Mouse (Mus musculus) embryonic facial prominence, embryonic 14.5 days (tissue): Measurements from ENCODE around the gene Adcy9. TPM values are rescaled to one million over a fixed set of nuclear protein-coding genes. Genes with fewer than 3 reads are reported as not detected.
A peak's percentile ranks its signal among the peaks of the same experiment; 100 is the strongest.

Experiments
- ATAC-seq: fragments of 200-750 bp; cut with Nextera tagmentation; 2 replicates; pipeline ENCODE4 v1.8.0; 2017; ENCODE audit warnings: low read depth, moderate number of reproducible peaks, moderate TSS enrichment
- DNase-seq: peaks from one replicate; pipeline ENCODE4 v3.0.0-alpha.2; 2015; ENCODE audit warnings: low spot score
- H3K27ac ChIP-seq: fragments of 300-500 bp; sonication (generic); replicated peaks from 2 replicates; pipeline ENCODE4 v1.5.1; 2014; ENCODE audit warnings: low read depth, mild to moderate bottlenecking, low read length, moderate library complexity
- H3K27me3 ChIP-seq: fragments of 300-500 bp; sonication (generic); replicated peaks from 2 replicates; pipeline ENCODE4 v1.6.1; 2014; ENCODE audit warnings: low read length; ENCODE audit not compliant: control insufficient read depth, insufficient read depth
- H3K36me3 ChIP-seq: fragments of 300-500 bp; sonication (generic); 2 replicates; pipeline ENCODE4 v1.6.1; 2014; ENCODE audit warnings: low read length, mixed read lengths; ENCODE audit not compliant: control insufficient read depth, insufficient read depth
- H3K4me1 ChIP-seq: fragments of 300-500 bp; sonication (generic); 2 replicates; pipeline ENCODE4 v1.6.1; 2014; ENCODE audit warnings: antibody characterized with exemption, low read length; ENCODE audit not compliant: control insufficient read depth, insufficient read depth
- H3K4me2 ChIP-seq: fragments of 300-500 bp; sonication (generic); 2 replicates; pipeline ENCODE4 v1.6.1; 2014; ENCODE audit warnings: low read depth, mild to moderate bottlenecking, low read length, moderate library complexity, mixed read lengths
- H3K4me3 ChIP-seq: fragments of 300-500 bp; sonication (generic); 2 replicates; pipeline ENCODE4 v1.5.1; 2014; ENCODE audit warnings: low read depth, mild to moderate bottlenecking, low read length
- H3K9ac ChIP-seq: fragments of 300-500 bp; sonication (generic); 2 replicates; pipeline ENCODE4 v1.6.1; 2014; ENCODE audit warnings: low read depth, mild to moderate bottlenecking, low read length, moderate library complexity, mixed read lengths
- H3K9me3 ChIP-seq: fragments of 300-500 bp; sonication (generic); 2 replicates; pipeline ENCODE4 v1.6.1; 2016; ENCODE audit warnings: low read length; ENCODE audit not compliant: control insufficient read depth
- WGBS: fragments of 180-500 bp; shearing (Covaris S2); extraction: QIAGEN DNeasy Blood & Tissue Kit; methylation state at CpG from one replicate; pipeline ENCODE4 v1.1.7; 2014; 5-methylcytosine and 5-hydroxymethylcytosine counted together
- polyA plus RNA-seq: library from polyadenylated mRNA; unstranded; fragments of >200 nt; fragmentation: Nextera tagmentation; extraction: Ambion mirVana; gene quantifications from 2 replicates; pipeline ENCODE4 v1.2.1, GENCODE M21; 2014

Adcy9 gene
- polyA plus RNA-seq, 1 experiment from 2014 or later = 3.5 TPM

- ATAC-seq = no peak
- Histone ChIP-seq H3K9ac (no peak overlapping the region), H3K9me3 (no peaks in the 10 kb centered on the region), H3K4me1 (no peaks in the 10 kb centered on the region), H3K4me2 (no peak overlapping the region), H3K4me3 (no peak overlapping the region), H3K27ac (no peak overlapping the region), H3K27me3 (no peaks in the 10 kb centered on the region), H3K36me3 (no peaks in the 10 kb centered on the region)
- 58% methylated on average over 2 of the region's 2 CpGs for WGBS
- no peak for DNase-seq
Measured at GRCm38 (mm10) chr16:4312018-4312417, 108.3 kb downstream of the Adcy9 start.

GRCm38 (mm10) chr16:4311608-4312007 lies 108.7 kb downstream of the Adcy9 start:
- Histone ChIP-seq H3K27me3 (no peaks in the 10 kb centered on the region), H3K4me1 (no peaks in the 10 kb centered on the region), H3K9ac (no peak overlapping the region), H3K27ac (no peak overlapping the region), H3K36me3 (no peaks in the 10 kb centered on the region), H3K9me3 (no peaks in the 10 kb centered on the region), H3K4me2 (no peak overlapping the region), H3K4me3 (no peak overlapping the region)
- ATAC-seq (no peak), DNase-seq (no peak)
- 46% methylated on average over 2 of the region's 2 CpGs for WGBS

GRCm38 (mm10) chr16:4307795-4308194 lies 112.5 kb downstream of the Adcy9 start:
- WGBS = 86% methylated on average over 4 of the region's 4 CpGs
- no peaks in the 10 kb centered on the region for H3K9me3 ChIP-seq
- no peaks in the 10 kb centered on the region for H3K4me1 ChIP-seq
- H3K36me3 ChIP-seq = 0 out of 2 replicates have a peak, but pooled peaks cover 4% of the 10 kb centered on the region
- DNase-seq (no peak), ATAC-seq (no peak)
- no peak overlapping the region for H3K4me3 ChIP-seq
- H3K4me2 ChIP-seq = no peak overlapping the region
- no peak overlapping the region for H3K27ac ChIP-seq
- no peaks in the 10 kb centered on the region for H3K27me3 ChIP-seq
- H3K9ac ChIP-seq = no peak overlapping the region

- no peaks in the 10 kb centered on the region for H3K27me3 ChIP-seq
- 64% methylated on average over 12 of the region's 12 CpGs for WGBS
- no peak overlapping the region for H3K27ac ChIP-seq
- 0 out of 2 replicates have a peak, but pooled peaks cover 4% of the 10 kb centered on the region for H3K36me3 ChIP-seq
- DNase-seq (peak; percentile 54), ATAC-seq (no peak)
- no peak overlapping the region for H3K9ac ChIP-seq
- H3K4me1 ChIP-seq = no peaks in the 10 kb centered on the region
- H3K4me3 ChIP-seq = no peak overlapping the region
- no peaks in the 10 kb centered on the region for H3K9me3 ChIP-seq
- H3K4me2 ChIP-seq = no peak overlapping the region
Measured at GRCm38 (mm10) chr16:4304176-4304922, 115.9 kb downstream of the Adcy9 start.

- H3K4me1 ChIP-seq = no peaks in the 10 kb centered on the region
- H3K4me2 ChIP-seq = no peak overlapping the region
- ATAC-seq (no peak), DNase-seq (no peak)
- 81% methylated on average over 5 of the region's 5 CpGs for WGBS
- H3K4me3 ChIP-seq = no peak overlapping the region
- no peak overlapping the region for H3K27ac ChIP-seq
- H3K9ac ChIP-seq = no peak overlapping the region
- no peaks in the 10 kb centered on the region for H3K27me3 ChIP-seq
- 0 out of 2 replicates have a peak, but pooled peaks cover 4% of the 10 kb centered on the region for H3K36me3 ChIP-seq
- H3K9me3 ChIP-seq = no peaks in the 10 kb centered on the region
Measured at GRCm38 (mm10) chr16:4303554-4303953, 116.7 kb downstream of the Adcy9 start.

GRCm38 (mm10) chr16:4300280-4300679 lies 120.0 kb downstream of the Adcy9 start:
- Histone ChIP-seq H3K4me1 (no peaks in the 10 kb centered on the region), H3K27me3 (no peaks in the 10 kb centered on the region), H3K36me3 (peaks cover 3% of the 10 kb centered on the region; the same call in 1 of the 2 replicates), H3K4me2 (no peak overlapping the region), H3K4me3 (no peak overlapping the region), H3K9me3 (no peaks in the 10 kb centered on the region), H3K27ac (no peak overlapping the region), H3K9ac (no peak overlapping the region)
- DNase-seq = no peak
- ATAC-seq = no peak
- 88% methylated on average over 7 of the region's 7 CpGs for WGBS

GRCm38 (mm10) chr16:4293259-4293658 lies 127.0 kb downstream of the Adcy9 start:
- H3K4me3 ChIP-seq = no peak overlapping the region
- no peak overlapping the region for H3K27ac ChIP-seq
- no peaks in the 10 kb centered on the region for H3K4me1 ChIP-seq
- DNase-seq (no peak), ATAC-seq (no peak)
- H3K4me2 ChIP-seq = no peak overlapping the region
- H3K9ac ChIP-seq = no peak overlapping the region
- no peaks in the 10 kb centered on the region for H3K27me3 ChIP-seq
- no peaks in the 10 kb centered on the region for H3K9me3 ChIP-seq
- 89% methylated on average over 3 of the region's 3 CpGs for WGBS
- peaks cover 4% of the 10 kb centered on the region for H3K36me3 ChIP-seq

- no peaks in the 10 kb centered on the region for H3K27me3 ChIP-seq
- no peaks in the 10 kb centered on the region for H3K4me1 ChIP-seq
- H3K36me3 ChIP-seq = peaks cover 8% of the 10 kb centered on the region
- H3K4me2 ChIP-seq = no peak overlapping the region
- no peak for ATAC-seq
- no peak overlapping the region for H3K9ac ChIP-seq
- H3K4me3 ChIP-seq = no peak overlapping the region
- no peaks in the 10 kb centered on the region for H3K9me3 ChIP-seq
- no peak overlapping the region for H3K27ac ChIP-seq
- peak; percentile 39 for DNase-seq
Measured at GRCm38 (mm10) chr16:4289507-4289906, 130.8 kb downstream of the Adcy9 start.

- no peak overlapping the region for H3K27ac ChIP-seq
- no peak; the same call in 1 of the 2 replicates for ATAC-seq
Measured at GRCm38 (mm10) chr16:4286593-4286992, 133.7 kb downstream of the Adcy9 start.

More at GRCm38 (mm10) chr16:4286593-4286992, 133.7 kb downstream of the Adcy9 start:
- Histone ChIP-seq H3K9ac (no peak overlapping the region), H3K4me3 (no peak overlapping the region), H3K36me3 (peaks cover 8% of the 10 kb centered on the region), H3K27me3 (no peaks in the 10 kb centered on the region), H3K4me1 (no peaks in the 10 kb centered on the region), H3K9me3 (no peaks in the 10 kb centered on the region), H3K4me2 (no peak overlapping the region)
- no peak for DNase-seq
- WGBS = 74% methylated on average over 7 of the region's 7 CpGs
